Mouse (Mus musculus) kidney, postnatal 14 days (tissue): ENCODE measurements around the gene Ccer2.
A peak's percentile ranks its signal among the peaks of the same experiment; 100 is the strongest.

Source experiments
- DNase-seq: peaks from one replicate; pipeline ENCODE4 v3.0.0; 2022; ENCODE audit warnings: mixed read lengths

Ccer2 gene

DNA sequence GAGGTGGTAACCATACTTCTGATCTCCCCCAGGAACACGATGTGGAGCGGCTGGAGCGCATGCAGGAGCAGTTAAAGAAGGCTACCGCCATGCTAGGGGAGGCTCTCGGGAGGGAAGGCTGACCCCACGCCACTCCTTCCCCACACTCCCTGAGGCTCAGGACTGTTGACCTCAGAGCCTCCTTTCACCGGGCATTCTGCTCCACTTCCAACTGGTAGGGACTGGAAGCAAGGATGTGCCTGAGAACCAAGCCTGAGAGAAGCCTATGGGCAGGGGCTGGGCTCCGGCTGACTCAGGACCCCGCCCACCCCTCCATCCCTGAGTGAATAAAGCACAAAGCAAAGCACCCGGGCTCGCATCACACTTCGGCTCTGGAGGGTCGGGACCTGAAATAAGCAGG, 2.6 kb downstream of the Ccer2 start:
- DNase-seq: no peak

DNA sequence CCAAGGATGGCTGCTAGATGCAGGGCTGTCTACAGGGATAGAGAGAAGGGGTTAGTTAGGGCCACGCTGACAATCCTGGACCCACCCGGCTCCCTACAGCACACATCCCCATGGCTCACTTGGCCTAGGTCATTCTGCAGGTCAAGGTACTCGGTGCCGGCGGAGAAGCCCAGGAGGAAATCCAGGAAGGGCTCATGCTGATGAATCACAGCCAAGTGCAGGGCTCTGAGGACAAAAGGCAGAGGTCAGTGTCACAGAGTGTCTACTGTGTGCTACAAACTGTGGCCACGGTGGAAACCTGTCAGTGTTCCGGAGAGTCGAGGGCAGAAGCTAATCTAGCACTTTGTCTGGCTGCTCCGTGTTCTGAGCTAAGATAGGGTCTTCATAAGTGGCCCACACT, 5.9 kb downstream of the Ccer2 start:
- no peak for DNase-seq

DNA sequence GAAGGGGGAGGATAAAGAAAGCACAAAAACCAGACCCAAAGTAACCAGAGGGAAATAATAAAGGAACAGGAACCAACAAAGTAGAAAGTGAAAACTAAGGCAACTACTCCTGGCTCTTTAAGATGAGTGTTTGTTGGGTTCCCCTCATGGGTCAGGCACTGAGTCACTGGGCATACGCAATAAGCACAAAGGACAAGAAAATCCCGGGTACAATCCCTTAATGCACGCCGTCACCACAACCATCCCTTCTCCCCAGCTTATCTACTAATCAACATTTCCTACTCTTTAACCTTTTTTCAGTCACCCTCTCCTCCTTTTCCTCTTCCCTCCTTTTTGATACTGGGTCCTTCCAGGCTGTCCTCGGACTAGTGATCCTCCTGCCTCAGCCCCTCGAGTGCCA, 9.2 kb downstream of the Ccer2 start:
- no peak for DNase-seq

GRCm38 (mm10) chr7:28766173-28766879, 10.4 kb downstream of the Ccer2 start, which contains the start of gene Sirt2:
Sirt2 (plus strand) TSS chr7:28766735.
- DNase-seq: peak; percentile 99

- no peak for DNase-seq
These were observed 10.9 kb downstream of the Ccer2 start for GRCm38 (mm10) chr7:28766910-28767309.

- DNase-seq: no peak
These were observed 11.5 kb downstream of the Ccer2 start, which contains the start of gene Nfkbib for GRCm38 (mm10) chr7:28767462-28767965. Nfkbib (minus strand) TSS chr7:28767512.

DNA sequence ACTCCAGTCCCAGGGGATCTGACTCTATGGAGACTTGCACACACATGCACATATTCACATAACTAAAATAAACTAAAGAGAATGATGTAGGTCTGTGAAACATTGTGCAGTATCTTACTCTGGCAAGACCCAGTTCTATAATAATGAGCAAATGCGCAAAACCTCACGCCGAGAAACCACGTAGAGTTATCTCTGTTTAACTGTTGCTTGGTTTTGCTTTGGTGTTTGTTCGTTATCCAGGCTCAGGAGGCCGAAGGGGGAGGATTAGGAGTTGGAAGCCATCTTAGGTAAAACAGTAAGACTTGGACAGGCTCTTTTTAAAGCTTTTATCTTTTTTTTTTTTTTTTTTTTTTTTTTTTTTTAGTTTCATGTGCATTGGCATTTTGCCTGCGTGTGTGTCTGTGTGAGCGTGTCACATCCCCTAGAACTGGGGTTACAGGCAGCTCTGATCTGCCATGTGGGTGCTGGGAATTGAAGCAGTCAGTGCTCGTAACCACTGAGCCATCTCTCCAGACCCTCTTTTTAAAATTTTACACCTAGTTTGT, 13.5 kb downstream of the Ccer2 start:
- DNase-seq: no peak

DNA sequence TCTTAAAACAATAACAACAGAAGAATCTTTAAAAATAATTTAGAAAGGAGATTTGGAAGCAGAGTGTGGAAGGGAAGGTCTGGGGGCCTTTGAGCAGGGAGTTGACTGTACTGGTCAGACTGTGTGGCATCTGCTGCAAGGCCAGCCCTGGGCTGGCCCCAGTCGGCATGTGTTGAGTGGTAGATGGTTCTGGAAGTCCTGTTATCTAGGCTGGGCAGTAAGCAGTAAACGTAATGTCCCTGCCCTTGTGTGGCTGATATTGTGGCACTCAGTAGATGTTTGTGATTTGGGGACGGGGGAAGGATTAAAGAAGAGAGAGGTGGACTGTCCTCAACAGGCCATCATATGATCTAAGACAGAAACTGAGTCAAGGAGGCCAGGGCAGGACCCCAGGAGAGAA, 14.3 kb downstream of the Ccer2 start:
- DNase-seq: no peak

- no peak for DNase-seq
These were observed 15.9 kb downstream of the Ccer2 start for GRCm38 (mm10) chr7:28771867-28772266.

DNA sequence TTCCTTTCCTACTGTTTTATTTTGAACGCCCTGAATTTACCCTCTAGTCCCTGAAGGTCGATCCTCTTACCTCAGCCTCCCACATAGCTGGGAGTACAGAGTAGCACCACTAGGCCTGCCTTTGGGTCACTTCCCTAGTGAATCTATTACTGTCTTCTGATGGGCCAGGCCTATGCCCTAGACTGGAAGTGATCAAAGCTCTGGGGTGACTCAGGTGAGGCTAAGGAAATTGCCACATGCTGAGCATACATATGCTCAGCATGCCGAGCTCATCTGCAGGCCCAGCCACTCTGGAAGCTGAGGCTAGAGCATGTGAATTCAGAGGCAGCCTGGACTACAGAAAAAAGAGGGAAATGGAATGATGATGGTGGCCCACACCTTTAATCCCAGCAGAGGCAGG, 17.2 kb downstream of the Ccer2 start:
- DNase-seq: no peak

- DNase-seq: no peak
These were observed 18.2 kb downstream of the Ccer2 start for GRCm38 (mm10) chr7:28774164-28774563.

DNA sequence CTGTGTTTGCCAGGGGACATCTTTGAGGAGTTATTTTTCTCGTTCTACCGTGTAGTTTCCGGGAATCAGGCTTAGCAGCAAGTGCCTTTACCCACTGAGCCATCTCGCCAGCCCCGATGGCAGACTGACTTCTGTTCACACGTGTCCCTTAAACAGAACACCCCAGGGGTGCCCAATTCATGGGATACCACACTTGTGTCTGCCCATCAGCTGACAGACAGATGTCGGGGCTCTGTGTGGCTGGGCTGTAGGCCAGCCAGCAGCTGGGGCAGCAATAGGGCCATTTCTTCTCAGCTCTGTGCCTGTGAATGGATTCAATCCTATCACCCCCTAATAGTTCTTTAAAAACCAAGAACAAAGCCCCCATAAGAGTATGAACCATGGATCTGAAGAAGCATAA, 19.2 kb downstream of the Ccer2 start:
- no peak for DNase-seq

DNA sequence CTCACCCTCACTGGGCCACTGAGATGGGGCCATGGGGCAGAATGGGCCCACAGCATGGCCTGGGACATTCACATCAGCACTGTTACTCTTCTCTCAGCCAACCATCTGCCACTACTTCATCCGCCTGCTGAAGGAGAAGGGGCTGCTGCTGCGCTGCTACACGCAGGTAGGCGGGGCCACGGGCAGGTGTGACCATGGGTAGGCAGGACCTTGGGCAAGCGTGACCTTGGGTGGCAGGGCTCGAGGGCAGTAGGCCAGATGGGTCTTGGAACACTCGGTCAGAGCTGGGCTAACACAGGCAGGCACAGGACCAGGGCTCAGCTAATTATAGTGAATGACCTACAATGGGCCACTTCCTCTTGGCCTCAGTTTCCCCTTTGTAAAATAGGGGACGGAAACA, 22.9 kb downstream of the Ccer2 start:
- DNase-seq: no peak

DNA sequence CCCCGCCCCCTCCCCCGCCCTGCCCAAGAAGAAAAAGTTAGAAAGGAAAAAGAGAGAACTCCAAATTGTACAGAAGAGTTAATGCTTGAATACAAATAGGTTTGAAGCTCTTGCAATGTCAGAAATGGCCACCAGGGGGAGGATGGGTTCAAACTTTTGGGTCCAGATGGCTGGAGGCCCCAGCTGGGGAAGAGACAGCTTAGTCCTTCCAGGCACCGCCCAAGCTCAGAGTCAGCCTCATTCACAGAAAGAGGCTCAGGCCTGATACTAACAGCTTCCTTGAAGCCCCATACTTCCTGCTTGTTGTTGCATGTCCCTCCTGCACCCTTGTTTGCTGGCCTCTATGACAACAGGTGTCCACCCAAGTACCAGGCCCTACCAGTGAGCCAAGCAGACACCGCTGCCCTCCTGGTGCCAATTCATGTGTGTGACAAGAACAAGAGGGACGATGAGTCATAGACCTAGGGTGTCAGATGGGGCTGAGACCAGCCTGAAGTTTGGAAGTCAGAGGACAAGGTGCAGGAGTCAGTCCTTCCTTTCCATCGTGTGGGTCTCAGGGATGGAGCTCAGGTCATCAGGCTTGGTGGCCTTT, 24.2 kb downstream of the Ccer2 start:
- DNase-seq: peak; percentile 88

GRCm38 (mm10) chr7:28780857-28781256, 24.9 kb downstream of the Ccer2 start:
- DNase-seq: no peak

DNA sequence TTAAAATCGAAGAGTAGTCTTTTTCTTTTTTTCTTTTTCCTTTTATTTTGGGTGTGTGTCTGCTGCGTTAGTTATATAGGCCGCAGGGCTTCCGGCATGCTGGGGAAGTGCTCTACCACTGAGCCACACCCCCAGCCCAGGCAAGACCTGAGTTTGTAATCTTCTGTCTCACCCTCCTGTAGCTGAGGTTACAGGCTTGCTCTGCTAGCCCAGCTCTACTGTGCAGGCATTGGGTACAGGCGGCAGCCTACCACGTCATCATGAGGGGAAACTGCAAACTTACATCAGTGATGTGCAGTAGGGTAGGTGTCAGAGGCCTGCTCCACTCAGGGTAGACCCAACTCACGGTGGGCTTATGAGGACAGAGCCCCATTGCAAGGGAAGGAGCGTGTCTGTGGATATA, 25.3 kb downstream of the Ccer2 start:
- DNase-seq: no peak

- no peak for DNase-seq
These were observed 29.2 kb downstream of the Ccer2 start for GRCm38 (mm10) chr7:28785161-28785560.

- no peak for DNase-seq
These were observed 31.9 kb downstream of the Ccer2 start for GRCm38 (mm10) chr7:28787884-28788283.

GRCm38 (mm10) chr7:28788307-28789195, 32.6 kb downstream of the Ccer2 start, which contains the start of gene Rinl:
Rinl (plus strand) TSS chr7:28788969.
- DNase-seq: no peak

DNA sequence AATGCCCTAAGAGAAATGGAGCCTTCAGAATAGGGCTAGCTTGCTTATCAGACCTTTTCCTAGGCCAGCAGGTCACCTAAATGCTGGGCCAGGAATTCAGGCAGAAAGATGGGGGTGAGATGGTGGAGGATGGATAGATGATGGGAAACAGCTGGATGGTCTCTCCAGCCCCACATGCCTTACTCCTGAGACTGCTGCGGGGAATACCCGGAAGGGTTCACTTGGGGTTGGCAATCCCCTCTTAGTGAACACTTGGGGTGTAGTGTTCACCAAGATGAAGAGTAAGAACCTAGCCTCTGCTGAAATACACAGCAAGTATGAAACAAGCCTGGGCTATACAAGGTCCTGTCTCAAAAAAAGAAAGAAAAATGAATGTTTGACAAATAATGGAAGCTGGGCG, 33.3 kb downstream of the Ccer2 start:
- no peak for DNase-seq

DNA sequence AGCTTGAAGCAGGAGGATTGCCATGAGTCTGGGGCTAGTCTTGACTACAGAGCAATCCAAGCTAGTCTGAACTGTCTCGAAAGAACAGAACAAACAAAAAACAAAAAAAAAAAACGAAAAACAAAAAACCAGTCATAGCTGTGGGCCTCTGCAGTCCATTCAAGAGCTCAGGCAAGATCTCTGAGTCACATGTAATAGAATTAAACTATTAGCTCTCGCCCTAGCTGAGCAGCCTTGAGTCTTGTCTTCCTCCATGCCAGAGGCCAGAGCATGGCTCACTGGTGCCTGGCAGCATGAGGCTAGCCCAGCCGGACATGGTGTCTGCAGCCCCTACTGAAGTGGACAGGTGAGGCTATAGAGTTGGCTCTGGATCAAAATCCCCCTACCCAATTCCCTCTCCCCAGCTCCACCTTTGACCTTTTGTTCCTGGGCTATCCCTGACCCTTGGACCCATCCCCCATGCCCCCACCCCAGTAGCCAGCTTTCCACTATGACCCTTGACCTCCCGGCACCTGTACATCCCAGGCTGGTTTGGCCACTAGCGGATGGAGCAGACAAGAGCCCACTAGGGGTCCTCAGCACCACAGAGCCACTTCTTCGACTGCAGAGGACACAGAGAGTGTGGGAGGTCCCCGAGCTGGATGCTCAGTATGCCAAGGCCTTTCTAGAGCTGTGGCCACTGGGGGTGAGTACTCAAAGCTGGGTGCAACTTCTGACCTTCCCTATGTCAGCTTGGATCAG, 34.3 kb downstream of the Ccer2 start:
- peak; percentile 50 for DNase-seq

DNA sequence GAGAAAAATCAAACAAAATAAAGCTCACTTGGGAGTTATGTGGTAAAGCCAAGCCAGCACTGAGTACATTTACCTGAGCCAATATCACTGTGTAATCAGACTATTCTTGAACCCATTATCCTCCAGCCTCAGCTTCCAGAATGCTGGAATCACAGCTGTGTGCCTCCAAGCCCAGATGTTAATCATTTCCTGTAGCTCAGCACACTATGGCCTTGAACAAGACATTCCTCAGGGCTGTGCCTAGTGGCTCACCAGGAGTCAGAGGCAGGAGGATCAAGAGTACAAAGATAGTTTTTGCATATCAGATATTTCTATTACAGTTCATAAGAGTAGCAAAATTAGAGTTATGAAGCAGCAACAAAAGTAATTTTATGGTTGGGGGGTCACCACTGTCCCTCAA, 35.7 kb downstream of the Ccer2 start:
- no peak for DNase-seq
